Mouse (Mus musculus) megakaryocyte progenitor cell, adult 5-6 weeks (primary cell): Measurements from ENCODE around the gene Ino80e. TPM values are rescaled to one million over a fixed set of nuclear protein-coding genes. Genes with fewer than 3 reads are reported as not detected.
"Not testable (repeated sequence)": the region's sequence is repeated elsewhere in the genome, so short reads cannot be mapped to it uniquely, and the experiment has no call there.

Experiments
- ATAC-seq: replicated peaks from 2 replicates; pipeline ENCODE4 v1.8.0; 2016; ENCODE audit warnings: mild to moderate bottlenecking, moderate TSS enrichment, inconsistent platforms; ENCODE audit not compliant: poor library complexity
- total RNA-seq, 2 experiments: library from RNA; stranded (forward) in 1 of 2; stranded (reverse) in 1 of 2; fragments of 157-497, 149-512 nt in 1 of 2; fragments of 200-1000 nt in 1 of 2; gene quantifications; 2 replicates each; pipeline versions ENCODE4 v1.2.3 to v1.2.4; 2015 to 2017

Ino80e gene
- total RNA-seq (2015) = 83.1 and 83.9 TPM in 2 replicates
- total RNA-seq (2017) = 36.3 and 38.5 TPM in 2 replicates

DNA sequence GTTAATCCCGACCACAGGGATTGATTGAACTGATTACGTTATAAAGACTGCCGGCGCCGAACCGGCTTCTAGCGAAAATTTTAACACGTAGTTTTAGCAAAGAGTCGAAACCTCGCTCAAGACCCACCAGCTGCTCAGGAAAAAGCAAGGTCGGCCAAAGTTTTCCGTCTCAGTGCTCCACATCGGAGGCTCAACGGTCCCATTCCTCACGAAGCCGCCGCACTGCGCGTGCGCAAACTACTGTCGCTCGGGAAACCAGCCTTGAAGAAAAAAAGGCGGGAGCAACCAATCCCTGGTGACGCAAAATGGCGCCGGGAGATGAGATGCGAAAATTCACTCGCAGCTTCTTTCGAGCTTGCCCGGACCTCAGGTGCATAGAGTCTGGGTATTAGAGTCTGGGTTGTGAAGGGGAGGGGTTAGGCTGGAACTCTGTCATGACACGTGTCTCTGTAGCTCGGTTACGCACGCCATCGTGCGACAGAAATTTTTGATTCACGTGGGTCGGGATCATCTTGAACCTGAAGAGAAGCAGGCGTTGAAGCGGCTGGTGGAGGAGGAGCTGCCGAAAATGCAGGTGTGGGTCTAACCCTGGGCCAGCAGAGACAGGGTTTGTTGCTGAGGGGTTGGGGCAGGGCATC is at the start of gene Ino80e:
TSS of gene Ino80e (minus strand) at position 231 of the 638 bp plus-strand sequence.
- ATAC-seq = peak; percentile 61

DNA sequence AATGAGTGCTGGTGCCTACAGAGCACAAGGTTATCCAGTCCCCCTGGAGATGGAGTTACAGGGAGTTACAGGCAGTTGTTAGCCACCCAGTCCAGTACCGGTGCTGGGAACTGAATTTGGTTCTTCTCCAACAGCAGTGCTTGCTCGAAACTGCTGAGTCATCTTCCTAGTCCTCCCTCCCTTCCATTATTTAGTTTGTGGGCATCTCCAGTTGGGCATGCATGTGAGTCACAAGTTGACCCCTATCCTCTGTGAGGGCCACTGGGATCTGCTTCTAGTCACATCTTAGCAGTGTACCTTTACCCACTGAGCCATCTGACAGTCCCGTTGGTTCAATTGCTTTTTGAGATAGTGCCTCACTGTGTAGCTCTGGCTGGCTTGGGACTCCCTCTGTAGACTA is 43.4 kb upstream of the Ino80e start:
- ATAC-seq = peak; percentile 37; the same call in 1 of the 2 replicates

DNA sequence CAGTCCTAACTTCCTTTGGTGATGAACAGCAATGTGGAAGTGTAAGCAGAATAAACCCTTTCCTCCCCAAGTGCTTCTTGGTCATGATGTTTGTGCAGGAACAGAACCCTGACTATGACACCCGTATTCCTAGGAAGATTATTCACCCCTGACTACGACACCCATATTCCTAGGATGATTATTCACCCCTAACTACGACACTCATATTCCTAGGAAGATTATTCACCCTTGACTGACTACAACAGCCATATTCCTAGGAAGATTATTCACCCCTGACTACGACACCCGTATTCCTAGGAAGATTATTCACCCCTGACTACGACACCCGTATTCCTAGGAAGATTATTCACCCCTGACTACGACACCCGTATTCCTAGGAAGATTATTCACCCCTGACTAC is 37.6 kb upstream of the Ino80e start:
- not testable (repeated sequence) for ATAC-seq

DNA sequence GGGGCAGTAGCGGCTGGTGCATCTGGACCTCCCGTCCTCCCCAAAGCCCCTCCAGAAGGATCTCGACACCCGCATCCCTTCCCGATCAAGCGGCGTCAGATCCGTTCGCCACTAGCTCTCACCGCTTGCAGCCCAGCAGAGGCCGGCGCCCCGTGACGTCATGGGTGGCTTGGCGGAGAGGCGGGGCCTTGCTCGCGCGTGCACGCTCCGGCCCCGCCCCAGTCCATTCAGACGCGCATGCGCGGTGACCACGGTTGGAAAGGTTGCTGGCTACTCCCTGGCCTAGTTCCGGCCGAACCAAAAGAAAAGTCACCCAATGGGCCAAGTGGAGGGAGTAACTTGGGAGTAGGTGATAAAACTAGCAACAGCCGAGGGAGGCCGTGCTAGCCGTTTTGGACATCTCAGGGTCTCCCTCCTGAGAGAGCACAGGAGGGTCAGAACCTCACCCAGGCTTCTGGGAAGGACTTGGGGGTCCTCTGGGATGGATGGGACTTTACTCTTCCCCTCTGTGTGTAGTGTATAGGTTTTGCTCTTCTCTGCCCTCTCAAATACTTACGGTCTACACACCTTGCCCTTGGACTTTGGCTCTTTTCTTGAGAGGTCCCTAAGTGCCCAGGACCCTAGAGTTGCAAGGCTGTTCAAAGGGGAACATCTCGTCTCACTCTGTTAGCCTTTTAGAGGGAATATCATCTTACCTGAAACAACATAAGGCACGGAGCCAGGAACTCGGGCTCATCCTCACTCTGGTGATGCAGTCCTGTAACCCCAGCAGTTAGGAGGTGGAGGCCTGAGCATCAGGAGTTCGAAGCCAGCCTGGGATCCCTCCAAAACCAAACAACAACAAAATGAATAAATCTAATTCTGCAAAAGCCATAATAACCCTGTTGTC is 36.2 kb upstream of the Ino80e start:
- ATAC-seq = peak; percentile 89

DNA sequence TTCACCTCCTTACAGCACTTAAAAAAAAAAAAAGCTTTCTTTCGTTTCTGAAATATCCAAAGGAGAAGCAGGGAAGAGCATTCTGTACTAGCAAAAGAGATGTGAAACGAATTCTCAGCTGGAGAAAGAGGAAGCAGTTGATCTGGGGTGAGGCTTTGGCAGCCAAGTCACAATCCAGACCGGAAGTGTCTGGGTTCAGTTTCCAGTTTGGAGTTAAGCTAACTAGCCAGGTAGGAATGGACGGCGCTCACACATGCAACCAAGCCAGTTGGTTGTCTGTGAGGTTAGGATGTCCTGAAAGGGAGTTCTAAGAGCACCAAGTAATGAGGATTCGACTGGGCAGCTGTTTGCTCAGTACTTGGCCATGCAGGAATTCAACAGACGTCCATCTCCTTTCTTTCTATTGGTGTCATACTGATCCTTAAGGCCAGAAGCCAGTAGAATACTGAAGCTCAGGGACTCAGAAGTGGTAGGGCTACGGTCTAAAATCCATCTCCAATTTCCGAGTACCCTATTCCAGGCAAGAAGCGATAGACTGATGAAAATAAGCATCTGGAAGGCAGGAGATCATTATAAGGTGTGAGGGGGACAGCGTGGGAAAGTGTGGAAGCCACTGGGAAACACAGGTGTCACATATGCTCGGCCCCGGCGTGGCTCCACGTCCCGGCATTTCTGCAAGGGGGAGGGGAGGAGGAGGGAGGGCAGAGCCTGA is 35.4 kb upstream of the Ino80e start:
- peak; percentile 71 for ATAC-seq

DNA sequence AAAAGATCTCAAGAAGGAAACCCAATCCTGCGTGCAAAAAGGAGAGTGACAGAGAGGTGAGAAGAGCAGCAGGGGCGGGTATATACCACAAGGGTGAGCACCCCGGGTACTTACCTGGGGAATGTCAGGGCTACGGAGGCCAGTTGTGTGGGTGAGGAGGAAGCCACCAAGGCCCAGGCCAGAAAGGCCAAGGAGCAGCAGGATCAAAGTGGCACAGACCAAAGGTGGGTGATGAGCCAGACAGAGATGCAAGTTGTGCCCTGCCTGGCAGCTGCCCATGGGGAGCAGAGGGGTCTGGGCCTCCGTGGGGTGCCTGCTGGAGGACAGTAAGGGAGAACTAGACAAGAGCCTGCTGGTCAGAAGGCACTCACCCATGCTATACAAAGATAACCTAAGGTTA is 34.7 kb upstream of the Ino80e start:
- peak; percentile 25 for ATAC-seq

DNA sequence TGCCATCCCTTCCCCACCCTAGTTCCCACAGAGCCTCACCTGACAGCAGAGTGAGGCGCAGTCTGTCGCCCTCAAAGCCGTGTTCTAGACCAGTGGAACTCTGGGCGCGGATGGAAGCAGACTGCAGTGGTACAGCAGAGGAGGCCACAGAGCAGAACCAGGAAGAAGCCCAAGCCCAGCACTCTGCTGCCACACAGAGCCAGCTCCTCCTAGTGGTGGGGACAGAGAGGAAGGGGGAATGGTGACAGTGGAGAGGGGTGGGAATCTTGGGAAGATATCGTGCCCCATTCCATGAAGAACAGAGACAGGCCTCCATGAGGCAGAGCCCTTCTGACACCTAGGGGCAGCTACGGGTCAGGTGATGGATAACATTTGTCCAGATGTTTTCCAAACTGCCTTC is 26.7 kb upstream of the Ino80e start:
- ATAC-seq = no peak

DNA sequence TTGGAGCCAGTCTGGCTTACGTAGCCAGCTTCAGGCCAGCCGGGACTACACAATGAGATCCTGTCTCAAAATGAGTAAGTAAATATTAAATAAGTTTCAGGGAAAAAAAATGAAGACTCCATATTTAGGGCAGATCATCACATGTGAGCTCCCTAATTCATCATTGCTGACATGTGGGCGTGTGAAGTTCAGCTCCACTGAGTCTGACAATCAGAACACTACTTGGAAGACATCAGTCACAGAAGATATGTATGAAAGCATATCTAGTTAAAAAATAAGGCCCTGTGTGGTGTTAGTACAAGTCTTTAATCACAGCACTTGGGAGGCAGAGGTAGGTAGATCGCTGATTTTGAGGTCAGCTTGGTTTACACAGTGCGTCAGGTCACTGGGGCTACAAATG is 25.1 kb upstream of the Ino80e start:
- ATAC-seq = no peak

DNA sequence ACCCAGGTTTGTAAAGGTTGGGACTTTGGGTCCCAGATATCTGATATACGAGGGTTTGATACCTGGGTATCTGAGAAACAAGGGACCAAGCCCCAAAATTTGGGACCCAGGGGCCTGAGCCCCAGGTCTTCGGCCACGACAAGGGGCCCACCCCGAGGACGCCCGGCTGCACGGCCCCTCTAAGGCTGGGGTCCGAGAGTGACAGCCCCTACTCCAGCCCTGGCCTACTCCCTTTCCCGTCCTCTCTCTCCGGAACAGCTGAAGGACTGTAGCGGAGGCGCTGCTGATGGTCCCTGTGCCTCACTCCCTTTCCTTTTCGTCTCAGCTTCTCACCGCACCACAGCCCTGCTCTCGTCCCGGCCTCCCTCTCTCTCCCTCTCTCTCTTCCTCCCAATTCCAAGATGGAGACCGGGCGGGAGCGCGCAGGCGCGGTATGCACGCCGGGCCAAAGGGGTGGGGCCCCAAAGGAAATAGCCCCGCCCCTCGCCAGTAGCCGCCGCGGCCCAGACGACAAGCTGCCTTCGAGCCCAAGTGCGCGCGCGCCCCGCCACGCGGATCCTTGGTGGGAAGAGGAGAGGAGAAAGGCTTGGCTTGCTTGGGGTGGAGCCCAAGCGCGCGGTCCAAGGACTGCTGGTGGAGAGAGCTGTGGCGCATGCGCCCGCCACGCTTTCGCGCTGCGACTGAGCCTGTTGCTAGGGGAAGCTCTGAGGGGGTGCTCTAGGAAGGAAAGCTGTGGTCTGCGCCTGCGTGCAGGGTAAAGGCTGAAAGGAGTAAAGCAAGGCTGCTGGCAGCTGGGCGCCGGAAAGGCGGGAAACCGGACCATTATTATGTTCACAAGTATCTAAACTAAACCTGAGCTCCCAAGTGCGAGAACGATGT is 22.3 kb upstream of the Ino80e start, which contains the start of gene Taok2:
TSS of gene Taok2 (minus strand) at position 418 of the 879 bp plus-strand sequence.
- peak; percentile 94 for ATAC-seq

DNA sequence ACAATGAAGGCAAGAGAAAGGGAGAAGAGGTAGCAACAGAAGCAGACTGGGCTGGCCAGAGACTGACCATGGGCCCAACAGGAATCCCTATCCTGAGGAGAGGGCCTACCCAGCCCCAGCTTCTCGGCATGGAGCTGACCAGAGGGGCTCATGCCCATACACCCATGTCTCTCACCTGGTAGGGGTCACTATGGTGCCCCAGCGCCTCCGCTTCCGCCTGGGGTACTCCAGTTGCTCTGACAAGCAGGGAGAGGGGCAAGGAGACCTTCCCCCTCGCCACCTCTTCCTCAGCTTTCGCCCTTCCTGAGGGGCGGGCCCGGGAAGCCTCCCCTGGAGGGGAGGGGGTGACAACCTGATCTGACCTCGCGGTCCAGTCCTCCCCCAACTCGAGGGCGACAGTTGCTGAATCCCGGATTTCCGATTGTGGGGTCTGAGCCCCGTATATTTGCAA is 21.6 kb upstream of the Ino80e start:
- ATAC-seq = no peak

DNA sequence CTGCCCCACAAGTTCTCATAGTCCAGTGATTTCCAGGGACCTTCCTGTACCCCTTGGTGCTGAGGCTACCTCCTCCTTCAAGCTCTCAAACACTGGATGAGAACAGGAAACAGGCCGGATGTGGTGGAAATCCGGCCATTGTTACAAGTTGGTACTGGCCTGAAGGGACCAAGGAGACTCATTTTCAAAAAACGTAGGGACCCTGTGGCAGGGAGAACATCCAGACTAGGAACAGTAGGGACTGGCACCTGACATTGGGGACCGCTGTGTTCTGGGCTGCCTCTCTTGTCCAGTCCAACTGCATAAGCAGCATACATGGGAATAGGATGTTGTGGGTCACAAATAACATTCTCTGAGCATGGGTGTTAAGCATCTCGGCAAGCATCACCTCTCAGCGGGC is 18.9 kb upstream of the Ino80e start:
- ATAC-seq = no peak

DNA sequence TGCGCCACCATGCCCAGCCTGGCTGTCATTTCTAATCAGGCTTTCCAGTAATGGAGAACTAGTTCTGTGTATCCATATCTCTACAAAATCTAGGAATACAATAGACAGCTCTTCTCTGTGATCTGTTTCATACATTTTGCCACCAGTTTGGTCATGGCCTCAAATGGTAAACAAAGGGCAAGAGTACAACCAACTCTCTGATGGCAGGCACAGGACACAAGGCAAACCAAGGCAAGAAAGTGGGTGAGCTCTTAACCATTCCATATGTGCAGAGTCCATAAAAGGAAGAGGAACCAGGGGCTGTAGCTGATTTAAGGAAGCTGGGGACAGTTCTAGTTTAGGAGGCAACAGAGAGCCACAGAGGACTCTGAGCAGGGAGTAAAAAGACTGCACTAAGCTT is 15.1 kb upstream of the Ino80e start:
- ATAC-seq = no peak

DNA sequence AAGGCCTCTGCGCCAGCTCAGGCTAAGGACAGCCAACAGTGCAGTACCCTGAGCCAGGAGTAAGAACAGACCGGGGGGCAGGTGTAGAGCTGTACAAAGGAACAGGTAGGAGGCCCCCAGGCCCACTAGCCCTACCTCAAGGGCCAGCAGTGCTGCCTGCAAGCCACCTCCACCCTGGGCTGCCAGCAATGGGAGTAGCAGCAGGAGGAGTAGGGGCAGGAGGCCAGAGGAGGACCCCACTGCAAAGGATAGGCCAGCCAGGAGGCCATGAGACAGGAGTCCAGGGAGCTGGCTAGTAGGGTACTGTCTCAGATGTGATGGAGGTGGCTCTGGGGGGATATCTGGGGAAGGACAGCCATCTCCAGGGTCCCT is 8.3 kb upstream of the Ino80e start:
- no peak for ATAC-seq

DNA sequence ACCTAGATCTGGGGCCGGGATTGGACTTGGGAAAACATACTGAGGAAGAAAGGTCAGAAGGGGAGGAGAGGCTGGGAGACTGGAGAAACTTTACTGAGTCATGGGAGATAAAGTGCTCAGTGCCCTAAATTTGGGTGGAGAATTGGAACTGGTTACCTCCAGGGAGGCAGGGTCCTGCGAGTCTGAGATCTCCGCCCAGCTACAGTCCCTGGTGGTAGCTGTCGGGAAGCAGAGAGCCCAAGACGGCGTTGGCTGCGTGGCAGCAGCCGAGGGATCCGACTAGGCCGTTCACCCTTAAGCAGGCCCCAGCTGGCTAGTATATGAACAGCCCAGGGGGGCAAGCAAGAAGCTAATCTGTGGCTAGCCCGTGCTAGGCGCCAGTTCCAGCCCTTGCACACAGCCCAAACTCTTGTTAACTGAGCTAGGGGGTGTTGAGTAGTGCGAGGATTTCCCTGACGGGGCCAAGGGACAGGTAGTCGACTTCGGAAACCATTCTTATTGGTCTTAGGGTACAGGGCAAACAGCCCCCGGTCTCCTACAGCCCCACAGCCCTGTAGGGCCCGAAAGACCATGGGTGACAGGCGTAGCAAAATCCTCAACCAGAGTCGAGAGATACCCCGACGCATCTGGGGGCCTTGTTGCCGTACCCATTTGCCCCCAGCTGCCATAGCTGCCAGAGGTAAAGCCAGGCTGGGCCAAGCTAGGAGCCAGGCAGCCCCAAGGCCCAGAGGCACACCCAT is 7.8 kb upstream of the Ino80e start:
- no peak for ATAC-seq

DNA sequence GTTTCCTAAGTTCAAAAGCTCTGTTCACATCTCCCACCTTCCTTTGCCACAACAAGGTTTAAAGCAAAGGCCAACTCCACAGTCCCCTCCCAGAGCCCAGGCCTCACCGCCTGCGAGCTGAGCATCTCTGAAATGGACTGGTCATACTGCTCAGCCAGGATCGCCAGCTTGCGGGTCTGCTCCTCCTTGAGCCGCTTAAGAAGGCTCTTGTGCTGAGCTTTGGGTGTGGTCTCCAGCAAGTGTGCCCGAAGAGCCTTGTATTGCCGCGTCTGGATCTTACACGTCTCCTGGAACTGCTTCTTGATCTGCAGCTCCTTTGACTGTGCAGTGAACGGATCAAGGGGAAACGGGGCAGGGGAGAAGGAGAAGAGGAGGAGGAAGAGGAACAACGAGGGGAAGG is 5.8 kb upstream of the Ino80e start:
- ATAC-seq = no peak

DNA sequence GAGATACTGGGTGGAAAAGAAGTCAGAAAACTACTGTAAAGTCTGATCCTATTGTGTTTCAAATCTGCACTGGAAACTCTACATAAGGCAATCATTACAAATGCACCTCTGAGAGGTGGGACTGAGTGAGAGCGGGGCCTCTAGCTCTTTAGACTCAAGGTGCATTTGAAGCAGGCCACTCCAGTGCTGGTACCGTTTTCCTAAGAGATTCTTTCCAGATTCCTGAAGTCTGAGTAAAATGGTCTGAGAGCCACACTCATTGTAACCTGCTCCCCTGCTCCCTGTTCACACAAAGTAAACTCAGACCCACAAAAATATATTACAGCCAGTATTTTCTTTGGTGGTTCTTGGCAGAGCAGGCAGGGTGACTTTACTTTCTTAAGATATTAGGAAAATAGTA is 5.4 kb upstream of the Ino80e start:
- no peak for ATAC-seq

DNA sequence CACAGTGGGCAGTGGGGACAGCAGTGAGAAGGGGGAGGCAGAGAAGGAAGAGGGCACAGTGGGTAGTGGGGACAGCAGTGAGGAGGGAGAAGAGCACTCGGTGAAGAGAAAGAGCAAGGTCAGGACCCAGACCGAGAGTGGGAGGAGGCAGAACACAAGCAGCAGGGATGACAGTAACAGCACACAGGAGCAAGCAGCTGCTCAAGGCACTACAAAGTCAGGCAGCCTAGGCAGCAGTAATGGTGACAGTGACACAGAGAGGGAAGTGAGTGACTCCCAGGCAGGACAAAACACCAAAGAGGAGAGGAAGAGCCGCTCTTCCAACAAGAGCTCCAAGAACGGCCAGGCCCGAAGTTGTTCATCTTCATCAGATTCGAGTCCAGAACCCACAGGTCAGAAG is 1.6 kb upstream of the Ino80e start:
- ATAC-seq = no peak

DNA sequence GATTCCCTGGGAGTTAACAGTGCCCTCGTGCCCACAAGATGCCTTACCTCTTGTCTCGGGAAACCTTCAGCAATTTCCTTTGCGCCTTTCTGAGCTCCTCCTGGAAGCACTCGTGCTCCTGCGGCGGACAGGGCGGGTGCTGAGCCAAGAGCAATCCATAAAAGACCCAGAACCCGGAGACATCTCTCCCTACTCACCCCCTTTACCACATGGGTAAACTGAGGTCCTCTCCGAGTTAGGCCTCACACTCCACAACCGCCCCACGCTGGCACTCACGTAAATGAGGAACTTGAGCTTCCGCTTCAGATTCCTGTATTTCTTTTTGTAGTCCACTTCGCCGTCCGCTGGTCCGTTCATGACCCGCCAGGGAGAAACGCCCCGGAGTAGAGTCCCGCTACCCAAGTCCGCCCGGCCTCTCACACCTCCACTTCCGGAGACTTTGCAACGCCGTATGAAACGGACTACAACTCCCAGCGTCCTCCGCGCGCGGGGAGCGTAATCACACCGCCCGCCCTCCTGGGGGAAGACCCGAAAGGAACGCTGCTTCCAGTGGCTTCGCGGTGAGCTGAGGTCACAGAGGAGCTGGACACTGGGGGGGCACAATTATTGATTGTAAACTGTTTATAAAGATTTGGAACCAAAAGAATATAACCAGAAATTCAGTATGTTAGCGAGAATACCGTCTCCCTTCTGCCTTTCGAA is 597 bp downstream of the Ino80e start, which contains the start of gene Hirip3:
TSS of gene Hirip3 (plus strand) at position 544 of the 702 bp plus-strand sequence.
- peak; percentile 89 for ATAC-seq

DNA sequence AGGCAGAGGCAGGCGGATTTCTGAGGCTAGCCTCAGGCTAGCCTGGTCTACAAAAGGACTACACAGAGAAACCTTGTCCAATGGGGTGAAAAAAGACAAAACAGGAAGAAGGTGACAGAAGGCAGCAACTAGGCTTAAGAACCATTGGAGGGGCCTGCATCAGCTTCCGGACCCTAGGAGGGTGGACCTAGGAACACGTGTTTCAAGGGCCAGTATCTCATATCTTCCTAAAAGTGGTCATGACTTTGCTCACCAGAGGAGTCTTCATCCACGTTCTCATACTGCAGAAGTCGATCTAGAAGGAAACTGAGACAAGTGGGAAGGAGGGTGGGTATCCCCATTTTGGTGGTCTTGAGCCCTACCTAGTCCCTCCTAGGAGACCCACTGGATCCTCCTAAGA is 1.2 kb downstream of the Ino80e start:
- no peak for ATAC-seq
